Mouse (Mus musculus) kidney, embryonic 14.5 days (tissue): ENCODE results near the gene Map3k20. TPM values are rescaled to one million over a fixed set of nuclear protein-coding genes. Genes with fewer than 3 reads are reported as not detected.

Experiments
- ATAC-seq: fragments of 200-750 bp; cut with Nextera tagmentation; 2 replicates; pipeline ENCODE4 v1.8.0; 2017; ENCODE audit warnings: moderate number of reproducible peaks, mild to moderate bottlenecking, moderate TSS enrichment, moderate library complexity; ENCODE audit not compliant: low FRiP score, low TSS enrichment
- H3K27ac ChIP-seq: fragments of 300-500 bp; sonication (generic); 2 replicates; pipeline ENCODE4 v1.5.1; 2014; ENCODE audit warnings: low read depth, mild to moderate bottlenecking, low read length, moderate library complexity, mixed read lengths
- H3K27me3 ChIP-seq: fragments of 300-500 bp; sonication (generic); 2 replicates; pipeline ENCODE4 v1.6.1; 2014; ENCODE audit warnings: mild to moderate bottlenecking, low read length; ENCODE audit not compliant: control insufficient read depth, insufficient read depth
- H3K36me3 ChIP-seq: fragments of 300-500 bp; sonication (generic); 2 replicates; pipeline ENCODE4 v1.6.1; 2014; ENCODE audit warnings: low read length, mixed read lengths; ENCODE audit not compliant: control insufficient read depth, insufficient read depth
- H3K4me1 ChIP-seq: fragments of 300-500 bp; sonication (generic); 2 replicates; pipeline ENCODE4 v1.6.1; 2014; ENCODE audit warnings: low read length, mixed read lengths; ENCODE audit not compliant: control insufficient read depth, insufficient read depth
- H3K4me2 ChIP-seq: fragments of 300-500 bp; sonication (generic); replicated peaks from 2 replicates; pipeline ENCODE4 v1.6.1; 2014; ENCODE audit warnings: low read depth, mild to moderate bottlenecking, low read length
- H3K4me3 ChIP-seq: fragments of 300-500 bp; sonication (generic); 2 replicates; pipeline ENCODE4 v1.5.1; 2014; ENCODE audit warnings: mild to moderate bottlenecking, low read length
- H3K9ac ChIP-seq: fragments of 300-500 bp; sonication (generic); 2 replicates; pipeline ENCODE4 v1.6.1; 2014; ENCODE audit warnings: low read depth, mild to moderate bottlenecking, low read length, moderate library complexity
- H3K9me3 ChIP-seq: fragments of 300-500 bp; sonication (generic); 2 replicates; pipeline ENCODE4 v1.6.1; 2016; ENCODE audit warnings: low read length; ENCODE audit not compliant: control insufficient read depth
- WGBS: fragments of 180-500 bp; shearing (Covaris S2); extraction: QIAGEN DNeasy Blood & Tissue Kit; methylation state at CpG from one replicate; pipeline ENCODE4 v1.1.7; 2014; 5-methylcytosine and 5-hydroxymethylcytosine counted together
- polyA plus RNA-seq: library from polyadenylated mRNA; unstranded; fragments of >200 nt; fragmentation: Nextera tagmentation; extraction: Ambion mirVana; gene quantifications from 2 replicates; pipeline ENCODE4 v1.2.1, GENCODE M21; 2014

Gene Map3k20
- polyA plus RNA-seq, 1 experiment from 2014 or later = 15.7 TPM

GRCm38 (mm10) chr2:72405621-72406555, 120.5 kb downstream of the Map3k20 start:
- ATAC-seq = no peak
- WGBS = 82% methylated on average over 12 of the region's 12 CpGs
- Histone ChIP-seq H3K9ac (no peak overlapping the region), H3K27me3 (no peaks in the 10 kb centered on the region), H3K36me3 (no peaks in the 10 kb centered on the region), H3K9me3 (no peaks in the 10 kb centered on the region), H3K4me1 (no peaks in the 10 kb centered on the region), H3K4me3 (no peak overlapping the region), H3K27ac (no peak overlapping the region), H3K4me2 (no peak overlapping the region)

DNA sequence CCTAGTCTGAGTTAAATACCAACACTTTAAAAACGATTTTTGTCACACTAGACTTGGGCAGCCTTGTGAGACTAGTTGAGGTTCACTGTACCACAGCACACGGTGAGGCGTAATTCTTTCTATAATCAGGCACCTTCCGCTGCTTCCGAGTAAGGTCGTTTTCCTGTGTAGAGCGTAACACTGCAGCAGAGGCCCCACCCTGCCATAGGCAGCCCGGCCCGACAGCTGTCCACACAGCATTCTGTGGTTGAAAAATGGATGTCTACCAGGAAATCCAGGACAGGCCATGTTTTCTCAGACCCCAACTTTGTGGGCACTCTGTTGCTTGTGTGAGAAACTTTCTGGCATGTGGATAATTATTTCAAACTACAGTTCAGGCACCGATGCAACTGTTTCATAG, 121.3 kb downstream of the Map3k20 start:
- Histone ChIP-seq H3K9ac (no peak overlapping the region), H3K4me2 (no peak overlapping the region), H3K27me3 (no peaks in the 10 kb centered on the region), H3K4me1 (no peaks in the 10 kb centered on the region), H3K4me3 (no peak overlapping the region), H3K36me3 (no peaks in the 10 kb centered on the region), H3K9me3 (no peaks in the 10 kb centered on the region), H3K27ac (no peak overlapping the region)
- no peak for ATAC-seq
- WGBS = 41% methylated on average over 10 of the region's 10 CpGs

GRCm38 (mm10) chr2:72407341-72408092, 122.1 kb downstream of the Map3k20 start:
- H3K9me3 ChIP-seq = no peaks in the 10 kb centered on the region
- no peak for ATAC-seq
- H3K4me3 ChIP-seq = no peak overlapping the region
- H3K4me1 ChIP-seq = no peaks in the 10 kb centered on the region
- no peaks in the 10 kb centered on the region for H3K36me3 ChIP-seq
- no peak overlapping the region for H3K9ac ChIP-seq
- H3K27me3 ChIP-seq = no peaks in the 10 kb centered on the region
- H3K4me2 ChIP-seq = no peak overlapping the region
- H3K27ac ChIP-seq = no peak overlapping the region
- 72% methylated on average over 17 of the region's 17 CpGs for WGBS

DNA sequence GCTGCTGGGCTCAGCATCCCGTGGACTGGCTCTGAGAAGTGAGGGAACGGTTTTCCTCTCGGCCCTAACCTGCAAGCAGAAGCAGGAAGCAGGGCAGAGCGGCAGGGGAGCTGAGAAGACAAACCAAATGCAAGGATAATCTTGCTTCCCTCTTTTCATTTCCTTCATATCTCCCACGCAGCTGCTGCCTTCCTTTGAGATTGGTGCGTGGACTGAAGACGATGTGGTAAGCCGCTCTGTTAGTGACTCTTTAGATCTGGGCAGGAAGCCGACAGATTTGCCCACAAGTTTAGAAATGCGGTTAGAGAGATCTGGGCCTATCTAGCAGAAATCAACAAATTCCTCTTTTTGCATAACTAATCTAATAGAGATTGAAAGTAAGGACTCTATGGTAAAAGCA, 124.5 kb downstream of the Map3k20 start:
- no peak overlapping the region for H3K27ac ChIP-seq
- H3K9ac ChIP-seq = no peak overlapping the region
- no peak for ATAC-seq
- no peaks in the 10 kb centered on the region for H3K9me3 ChIP-seq
- 82% methylated on average over 10 of the region's 10 CpGs for WGBS
- H3K4me2 ChIP-seq = no peak overlapping the region
- no peaks in the 10 kb centered on the region for H3K36me3 ChIP-seq
- H3K4me1 ChIP-seq = no peaks in the 10 kb centered on the region
- H3K27me3 ChIP-seq = no peaks in the 10 kb centered on the region
- H3K4me3 ChIP-seq = no peak overlapping the region

DNA sequence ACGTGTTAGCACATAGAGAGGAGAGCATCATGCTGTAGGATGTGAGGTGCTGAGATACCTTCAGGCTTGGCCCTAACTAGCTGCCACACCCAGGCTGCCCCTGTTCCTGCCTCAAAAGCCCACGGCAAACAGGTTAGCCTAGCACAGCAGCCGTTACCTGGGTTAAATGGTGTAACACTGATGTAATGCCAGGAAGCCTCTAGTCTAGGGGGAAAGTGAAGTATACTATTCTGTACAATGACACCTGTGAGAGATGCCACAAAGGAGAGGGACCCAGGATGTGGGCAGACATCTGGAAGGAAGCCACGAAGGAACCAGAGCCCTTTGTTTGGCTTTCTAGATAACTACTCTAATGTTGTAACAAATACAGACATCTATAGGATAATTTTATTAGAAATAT, 126.8 kb downstream of the Map3k20 start:
- WGBS = 94% methylated on average over 4 of the region's 4 CpGs
- Histone ChIP-seq H3K9me3 (no peaks in the 10 kb centered on the region), H3K27me3 (no peaks in the 10 kb centered on the region), H3K4me1 (0 out of 2 replicates have a peak, but pooled peaks cover 3% of the 10 kb centered on the region), H3K36me3 (no peaks in the 10 kb centered on the region), H3K4me3 (no peak overlapping the region), H3K4me2 (no peak overlapping the region), H3K27ac (no peak overlapping the region), H3K9ac (no peak overlapping the region)
- ATAC-seq = no peak

DNA sequence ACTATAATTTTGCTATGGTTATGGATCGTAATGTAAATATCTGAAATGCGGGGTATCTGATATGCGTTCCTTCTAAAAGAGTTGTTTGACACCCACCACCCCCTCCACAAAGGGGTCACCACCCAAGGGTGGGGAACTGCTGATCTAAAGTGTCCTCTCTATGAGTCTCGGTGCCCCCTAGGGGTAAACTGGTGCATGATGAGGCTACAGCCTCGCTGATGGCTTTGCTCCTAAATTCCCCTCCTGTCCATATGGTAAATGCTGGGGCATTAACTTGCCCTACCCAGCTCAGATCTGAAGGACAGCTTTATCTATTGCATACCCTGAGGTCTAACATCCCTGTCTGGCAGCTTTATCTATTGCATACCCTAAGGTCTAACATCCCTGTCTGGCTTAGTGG, 130.0 kb downstream of the Map3k20 start:
- no peaks in the 10 kb centered on the region for H3K9me3 ChIP-seq
- 87% methylated on average over 5 of the region's 5 CpGs for WGBS
- H3K27ac ChIP-seq = no peak overlapping the region
- 0 out of 2 replicates have a peak, but pooled peaks cover 3% of the 10 kb centered on the region for H3K4me1 ChIP-seq
- no peak for ATAC-seq
- H3K27me3 ChIP-seq = no peaks in the 10 kb centered on the region
- no peak overlapping the region for H3K4me2 ChIP-seq
- H3K9ac ChIP-seq = no peak overlapping the region
- no peaks in the 10 kb centered on the region for H3K36me3 ChIP-seq
- no peak overlapping the region for H3K4me3 ChIP-seq

- no peaks in the 10 kb centered on the region for H3K36me3 ChIP-seq
- H3K9ac ChIP-seq = no peak overlapping the region
- H3K4me1 ChIP-seq = 0 out of 2 replicates have a peak, but pooled peaks cover 3% of the 10 kb centered on the region
- no peaks in the 10 kb centered on the region for H3K27me3 ChIP-seq
- ATAC-seq = no peak
- H3K4me2 ChIP-seq = no peak overlapping the region
- WGBS = 66% methylated on average over 14 of the region's 14 CpGs
- H3K27ac ChIP-seq = no peak overlapping the region
- H3K4me3 ChIP-seq = no peak overlapping the region
- no peaks in the 10 kb centered on the region for H3K9me3 ChIP-seq
Observed at GRCm38 (mm10) chr2:72416095-72417080, 131.0 kb downstream of the Map3k20 start.

DNA sequence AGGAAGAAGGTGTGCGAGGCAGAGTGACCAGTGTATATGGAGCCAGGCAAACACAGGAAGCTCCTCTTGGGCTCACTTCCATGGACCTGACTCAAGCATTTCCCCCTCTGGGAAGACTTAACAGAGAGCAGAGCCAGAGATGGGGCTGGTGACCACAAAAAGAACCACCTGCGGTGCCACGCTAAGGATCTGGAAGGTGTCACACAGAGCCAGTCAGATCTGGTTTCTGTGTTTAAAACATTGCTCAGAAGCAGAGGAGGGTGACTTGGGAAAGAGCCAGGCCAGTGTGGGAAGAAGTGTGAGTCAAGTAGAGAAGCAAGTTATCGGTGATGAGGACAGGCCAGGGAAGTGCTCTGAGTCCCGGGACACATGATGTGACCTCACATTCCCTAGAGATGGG, 135.1 kb downstream of the Map3k20 start:
- no peaks in the 10 kb centered on the region for H3K27me3 ChIP-seq
- no peaks in the 10 kb centered on the region for H3K9me3 ChIP-seq
- 91% methylated on average over 5 of the region's 5 CpGs for WGBS
- H3K4me1 ChIP-seq = 0 out of 2 replicates have a peak, but pooled peaks cover 3% of the 10 kb centered on the region
- no peaks in the 10 kb centered on the region for H3K36me3 ChIP-seq
- no peak overlapping the region for H3K27ac ChIP-seq
- no peak for ATAC-seq
- no peak overlapping the region for H3K4me2 ChIP-seq
- H3K9ac ChIP-seq = no peak overlapping the region
- H3K4me3 ChIP-seq = no peak overlapping the region
